Mouse (Mus musculus) adrenal gland, postnatal 10 days (tissue): ENCODE data around the gene Cacna1c. TPM values are rescaled to one million over a fixed set of nuclear protein-coding genes. Genes with fewer than 3 reads are reported as not detected.

ENCODE experiments used
- DNase-seq: peaks from one replicate; pipeline ENCODE4 v3.0.0; 2021; ENCODE audit warnings: mixed read lengths
- total RNA-seq, 2 experiments: library from RNA; stranded (reverse); gene quantifications; 2 replicates each; pipeline ENCODE4 v1.2.3; 2021

Cacna1c gene
- total RNA-seq, 2 experiments from 2014 or later: 39.2 to 58.2 TPM

- DNase-seq: peak; percentile 88
These were observed 273.6 kb downstream of the Cacna1c start for GRCm38 (mm10) chr6:118922328-118923211.

DNA sequence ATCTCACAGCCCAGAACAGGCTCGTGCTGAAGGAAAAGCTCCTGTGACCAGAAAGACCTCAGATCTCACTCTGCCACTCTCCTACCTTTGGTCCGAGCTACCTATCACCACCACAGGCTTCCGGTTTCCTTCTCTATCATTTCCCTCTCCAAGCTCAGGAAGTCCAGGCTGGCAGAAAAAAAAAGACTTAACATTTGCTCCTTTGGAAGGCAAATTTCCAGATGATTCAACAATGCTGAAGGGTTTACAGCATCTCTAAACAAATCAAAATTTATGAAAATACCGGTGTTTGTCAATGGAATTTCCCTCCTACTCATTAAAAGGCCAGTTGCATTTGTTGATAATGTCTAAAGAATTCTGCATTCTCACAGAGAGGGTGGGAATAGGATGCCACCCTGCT lies 288.0 kb downstream of the Cacna1c start:
- DNase-seq: no peak

DNA sequence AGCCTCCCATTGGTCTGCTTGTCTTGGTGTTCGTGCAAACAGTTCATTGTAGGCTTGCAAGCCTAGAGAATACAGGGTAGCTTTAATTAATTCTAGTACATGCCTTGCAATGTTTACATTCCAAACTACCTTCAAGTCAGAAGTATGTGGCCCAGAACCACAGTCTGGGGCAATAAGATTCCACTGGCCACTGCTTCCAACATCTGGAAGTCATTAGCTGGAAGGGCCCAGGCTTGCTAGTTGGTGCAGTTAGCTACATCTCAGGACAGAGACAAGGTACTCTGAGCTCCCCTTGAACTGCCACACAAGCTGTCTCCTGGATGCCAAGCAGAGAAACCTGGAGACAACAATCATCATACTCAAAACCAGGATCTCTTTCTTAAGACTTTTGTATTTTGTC lies 288.5 kb downstream of the Cacna1c start:
- no peak for DNase-seq

- DNase-seq: no peak
These were observed 289.3 kb downstream of the Cacna1c start for GRCm38 (mm10) chr6:118906878-118907277.

GRCm38 (mm10) chr6:118899688-118900087 lies 296.5 kb downstream of the Cacna1c start:
- DNase-seq: no peak

DNA sequence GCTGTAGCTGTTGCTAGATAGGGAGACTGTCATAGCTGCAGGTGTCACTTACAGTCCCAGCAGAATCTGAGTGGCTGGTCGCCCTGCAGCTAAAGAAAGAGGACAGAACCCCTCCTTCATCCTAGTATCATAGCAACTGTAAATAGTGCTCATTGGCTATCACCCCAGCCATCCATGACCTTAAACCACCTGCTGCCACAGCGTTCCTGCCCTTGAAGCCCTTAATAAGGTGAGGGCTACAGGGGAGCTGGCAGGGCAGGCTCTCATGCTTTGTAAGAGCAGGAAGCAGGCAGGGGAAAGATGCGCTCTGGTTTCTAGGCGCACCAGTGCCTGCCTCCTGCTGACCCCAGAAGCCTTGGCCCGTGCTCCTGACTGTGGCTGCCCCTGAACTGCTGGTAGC lies 299.1 kb downstream of the Cacna1c start:
- no peak for DNase-seq

- no peak for DNase-seq
These were observed 302.2 kb downstream of the Cacna1c start for GRCm38 (mm10) chr6:118894043-118894442.

GRCm38 (mm10) chr6:118889441-118889840 lies 306.8 kb downstream of the Cacna1c start:
- DNase-seq: no peak

DNA sequence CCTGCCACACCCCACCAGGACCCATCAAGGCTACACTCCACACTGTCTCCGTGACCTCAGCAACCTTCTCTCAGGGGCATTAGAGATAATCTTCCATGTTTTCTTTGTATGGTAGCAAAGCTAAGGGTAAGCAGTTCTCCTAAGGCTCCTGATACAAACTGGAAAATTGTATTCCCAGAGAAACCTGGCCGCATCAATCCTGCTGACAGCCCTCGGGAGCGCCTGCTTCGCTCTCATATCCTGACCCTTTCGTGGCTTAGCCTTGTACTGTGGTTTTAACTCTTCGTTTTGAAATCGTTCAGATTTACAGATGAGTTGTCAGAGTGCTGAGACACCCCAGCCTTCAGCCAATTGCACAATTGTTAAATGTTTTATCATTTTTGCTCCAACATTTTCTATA lies 309.2 kb downstream of the Cacna1c start:
- no peak for DNase-seq

DNA sequence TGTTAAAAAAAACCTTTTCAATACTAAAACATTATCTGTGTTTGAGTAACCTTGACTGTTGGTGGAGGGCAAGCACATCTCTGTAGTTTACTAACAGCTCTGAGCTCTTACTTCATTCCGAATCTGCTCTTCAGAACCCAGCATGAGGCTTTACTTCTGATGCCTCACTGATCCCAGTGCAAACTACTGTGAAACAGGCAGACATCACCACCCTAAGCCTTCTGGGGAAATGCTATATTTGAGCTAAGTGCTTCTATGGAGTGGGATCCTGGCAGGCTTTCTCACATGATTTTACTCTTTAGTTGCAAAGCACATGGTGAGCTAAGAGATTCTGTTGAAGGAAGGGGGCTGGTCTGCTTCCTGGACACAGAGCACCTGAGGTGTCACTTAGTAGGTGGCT lies 311.3 kb downstream of the Cacna1c start:
- no peak for DNase-seq

GRCm38 (mm10) chr6:118884073-118884551 lies 312.1 kb downstream of the Cacna1c start:
- no peak for DNase-seq

- peak; percentile 87 for DNase-seq
These were observed 320.0 kb downstream of the Cacna1c start for GRCm38 (mm10) chr6:118876204-118876603.

- no peak for DNase-seq
These were observed 325.9 kb downstream of the Cacna1c start for GRCm38 (mm10) chr6:118870241-118870841.

- DNase-seq: no peak
These were observed 328.8 kb downstream of the Cacna1c start for GRCm38 (mm10) chr6:118867384-118867783.

DNA sequence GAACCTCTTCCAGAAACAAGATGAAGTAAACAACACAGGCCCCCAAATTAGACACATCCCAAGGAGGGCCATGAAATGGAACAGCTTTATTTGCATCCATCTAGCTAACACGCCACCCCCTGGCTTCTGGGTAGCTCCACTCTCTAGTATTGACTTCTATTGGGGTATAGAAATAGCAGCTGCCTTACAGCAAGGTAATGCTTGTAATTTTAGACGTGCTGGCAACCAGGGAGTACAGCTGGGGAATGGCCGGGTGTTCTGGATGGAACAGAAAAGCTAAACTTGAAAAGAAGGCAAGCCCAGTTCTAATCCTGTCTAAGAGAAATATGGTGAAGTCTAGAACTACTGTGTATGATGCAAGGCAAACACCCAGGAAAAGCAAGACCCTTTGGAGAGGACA lies 329.3 kb downstream of the Cacna1c start:
- no peak for DNase-seq

DNA sequence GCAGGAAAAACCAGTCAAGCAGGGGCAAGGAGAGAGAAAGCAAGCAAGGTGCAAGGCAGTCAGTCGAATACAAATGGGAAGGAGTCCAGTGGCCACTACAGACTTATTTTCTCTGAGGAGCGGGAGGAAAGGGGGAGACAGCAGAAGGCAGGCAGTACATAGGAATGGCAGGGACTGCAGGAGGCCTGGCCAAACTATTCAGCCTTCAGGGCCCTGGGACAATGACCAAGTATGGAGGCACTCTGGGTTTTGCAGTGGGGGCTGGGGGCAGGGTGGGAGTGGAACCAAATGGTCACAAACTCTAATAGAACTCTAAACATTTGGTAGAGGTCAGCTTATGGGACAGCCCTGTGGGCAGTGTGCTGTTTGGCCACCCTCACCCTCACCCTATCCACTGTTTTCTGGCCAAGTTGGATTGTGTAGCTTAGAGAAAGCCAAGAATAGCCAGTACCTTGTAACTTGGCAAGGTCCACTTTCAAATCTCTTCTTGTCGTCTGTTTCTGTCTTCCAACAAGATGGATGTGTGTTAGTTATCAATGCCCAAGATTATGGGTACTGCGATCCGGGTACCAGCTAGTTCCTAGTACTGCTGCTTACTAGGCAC lies 330.3 kb downstream of the Cacna1c start:
- no peak for DNase-seq

DNA sequence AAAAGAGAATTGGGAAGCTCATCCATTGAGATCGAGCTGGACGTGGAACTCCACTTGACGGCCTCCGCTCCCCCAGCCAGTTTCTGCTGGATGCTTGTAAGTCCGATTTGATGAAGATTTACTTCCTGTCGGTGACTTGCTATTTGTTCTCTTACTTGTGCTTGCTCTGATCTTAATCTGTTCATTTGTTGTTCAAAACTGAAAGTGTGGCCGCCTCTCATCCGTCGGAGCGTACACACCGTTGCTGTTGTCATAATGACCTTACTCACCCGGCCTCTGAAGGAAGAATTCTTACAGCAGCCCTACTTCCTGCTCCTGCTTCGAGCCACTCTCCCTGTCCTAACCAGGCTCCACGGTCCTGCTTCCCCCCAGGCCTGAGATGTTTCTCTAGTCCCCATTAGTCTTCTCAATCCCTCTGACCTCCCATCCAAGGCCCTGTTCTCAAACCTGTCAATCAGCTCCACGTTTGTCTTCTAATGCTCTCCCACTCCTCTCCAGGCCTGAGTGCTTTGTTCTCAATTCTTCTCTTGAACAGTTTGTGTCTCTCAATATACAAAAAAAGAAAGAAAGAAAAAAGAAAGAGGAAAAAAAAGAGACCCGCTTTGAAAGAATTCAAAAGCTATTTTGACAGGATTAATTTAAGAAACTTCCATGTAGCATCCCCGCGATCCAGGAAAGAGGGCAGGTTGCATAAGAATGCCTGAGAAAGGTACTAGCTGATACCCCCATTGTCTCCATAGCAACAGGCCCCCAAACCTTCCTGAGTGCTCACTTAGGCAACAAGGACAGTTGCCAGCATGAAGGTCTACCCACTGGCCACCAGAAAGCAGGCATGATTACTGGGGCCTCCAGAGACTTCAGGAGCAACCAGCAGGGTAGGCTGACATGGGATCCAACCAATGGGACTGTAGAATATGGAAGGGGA lies 331.3 kb downstream of the Cacna1c start:
- DNase-seq: no peak

- no peak for DNase-seq
These were observed 333.5 kb downstream of the Cacna1c start for GRCm38 (mm10) chr6:118862727-118863126.

- DNase-seq: no peak
These were observed 334.1 kb downstream of the Cacna1c start for GRCm38 (mm10) chr6:118862091-118862490.

- no peak for DNase-seq
These were observed 337.8 kb downstream of the Cacna1c start for GRCm38 (mm10) chr6:118858431-118858830.

- no peak for DNase-seq
These were observed 344.1 kb downstream of the Cacna1c start for GRCm38 (mm10) chr6:118852131-118852530.

GRCm38 (mm10) chr6:118851086-118851485 lies 345.1 kb downstream of the Cacna1c start:
- no peak for DNase-seq
